8 mouse cellular contexts compared by ENCODE assay signal in genomic region chr13:99475488-99475887, GRCm38 (mm10). TPM values are rescaled to one million over a fixed set of nuclear protein-coding genes. Genes with fewer than 3 reads are reported as not detected.
DNase-seq lines count a peak whose midpoint lies in the region; ATAC-seq and TF ChIP-seq lines count a peak whose summit lies in the region.

No protein-coding gene starts in this region.

- no peak overlapping the region for H3K9ac ChIP-seq in heart, postnatal 0 days (replicated peaks; ENCODE audit: low read depth, low read length)

- H3K9me3 ChIP-seq in heart, postnatal 0 days (replicated peaks; ENCODE audit: control insufficient read depth, low read length), result no peaks in the 10 kb centered on the region

- peak overlapping the region; percentile 35 for H3K4me2 ChIP-seq in heart, postnatal 0 days (ENCODE audit: low read depth, low read length)

- no peaks in the 10 kb centered on the region for H3K27me3 ChIP-seq in heart, postnatal 0 days (ENCODE audit: control insufficient read depth, insufficient read depth, low read length)

- no peak for DNase-seq in frontal cortex, postnatal 14 days (ENCODE audit: low spot score in 2 of 2)
- DNase-seq in embryo, embryonic 10 days (ENCODE audit: low spot score), result peak; percentile 89
- DNase-seq in heart, postnatal 0 days (ENCODE audit: low spot score), result peak; percentile 83
- DNase-seq in lung, postnatal 36 days, result peak; percentile 47
- no peak for DNase-seq in adrenal gland, postnatal 25 days
- DNase-seq in kidney, adult 8-10 months, result no peak

- peak overlapping the region; percentile 64 for H3K27ac ChIP-seq in heart, postnatal 0 days (ENCODE audit: low read depth)

- no peak for TF ChIP-seq CTCF in heart, postnatal 0 days (IDR thresholded peaks at IDR 0.05; ENCODE audit: low read depth)

- no peaks in the 10 kb centered on the region for H3K36me3 ChIP-seq in heart, postnatal 0 days (replicated peaks; ENCODE audit: control insufficient read depth, insufficient read depth, low read length)

- WGBS in heart, postnatal 0 days, result 20% methylated on average over 6 of the region's 6 CpGs

- no peak for TF ChIP-seq EP300 in heart, postnatal 0 days (IDR thresholded peaks at IDR 0.05; ENCODE audit: low read depth)

- ATAC-seq in frontal cortex, adult (ENCODE audit: low TSS enrichment), result peak; percentile 20; the same call in 1 of the 2 replicates
- peak; percentile 81 for ATAC-seq in heart, postnatal 0 days (ENCODE audit: insufficient read depth, low read depth)
- ATAC-seq in erythroblast, adult 5-6 weeks (replicated peaks; ENCODE audit: low FRiP score, poor library complexity, severe bottlenecking), result no peak

- no peak overlapping the region for H3K4me3 ChIP-seq in heart, postnatal 0 days (ENCODE audit: low read depth, low read length)

- peaks cover 26% of the 10 kb centered on the region for H3K4me1 ChIP-seq in heart, postnatal 0 days (ENCODE audit: control insufficient read depth, insufficient read depth)

RNA-seq across cellular contexts. Expression of gene Map1b, which starts 40.9 kb away (rescaled TPM):
- total RNA-seq in heart, postnatal 0 days (2014; rRNA removed; ENCODE audit: low replicate concordance), result 23.2 and 34.1 TPM in 2 replicates
- polyA plus RNA-seq in heart, postnatal 0 days (2015; fragmentation: Nextera tagmentation; extraction: Ambion mirVana), result 43.6 and 54.0 TPM in 2 replicates
- total RNA-seq in erythroblast, adult 5-6 weeks (2015; ENCODE audit: low replicate concordance), result not detected in 2 replicates
- total RNA-seq in erythroblast, adult 5-6 weeks (2017; ENCODE audit: low replicate concordance), result 0.17 and 0.28 TPM in 2 replicates
- total RNA-seq in adrenal gland, postnatal 25 days (2021), result 69.6 and 75.6 TPM in 2 replicates

Comparison
In these comparisons a context has a peak if more than half of its experiments do, and no peak if none do; other contexts are left out.
1. DNase-seq: peak in embryo, embryonic 10 days (single experiment), heart, postnatal 0 days (single experiment) and lung, postnatal 36 days (single experiment); none in frontal cortex, postnatal 14 days (0 of 2), adrenal gland, postnatal 25 days (single experiment) and kidney, adult 8-10 months (0 of 2).
2. RNA of gene Map1b, which starts 40.9 kb away (total RNA-seq): 69.6 to 75.6 TPM in adrenal gland, postnatal 25 days and 23.2 to 34.1 TPM in heart, postnatal 0 days; 0.17 to 0.28 TPM in erythroblast, adult 5-6 weeks; every median in the first group is over 10 times any median in the second.